Mouse (Mus musculus): ENCODE data around the gene Trim8.

DNA sequence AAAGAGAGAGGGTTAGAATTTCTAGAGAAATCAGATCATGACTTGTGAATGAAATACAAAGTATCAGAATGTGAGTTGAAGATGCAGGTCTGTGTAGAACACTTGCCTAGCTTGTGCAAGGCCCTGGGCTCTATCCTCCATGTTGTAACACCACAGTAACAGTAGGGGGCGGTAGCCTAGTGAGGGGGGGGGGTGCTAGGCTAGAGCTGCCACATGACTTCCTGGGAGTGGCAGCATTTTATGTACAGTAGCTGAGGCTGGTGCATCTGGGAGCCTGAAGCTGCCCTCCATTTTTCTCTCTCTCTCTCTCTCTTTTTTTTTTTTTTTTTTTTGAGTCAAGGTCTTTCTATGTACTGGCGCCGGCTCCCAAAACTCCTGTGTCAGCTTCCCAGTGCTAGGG, 9.3 kb downstream of the Trim8 start:
- TF ChIP-seq TAL1 (IDR thresholded peaks at IDR 0.05; ENCODE audit: low read length) (no peak), GATA1 (IDR thresholded peaks at IDR 0.05; ENCODE audit: low read length) (no peak)

Measured in erythroblast, embryonic 14.5 days (primary cell).